Mouse (Mus musculus) neural tube, embryonic 11.5 days (tissue): ENCODE results near the gene Eml4. TPM values are rescaled to one million over a fixed set of nuclear protein-coding genes. Genes with fewer than 3 reads are reported as not detected.
A peak's percentile ranks its signal among the peaks of the same experiment; 100 is the strongest.

Experiments used
- ATAC-seq: fragments of 200-750 bp; cut with Nextera tagmentation; 2 replicates; pipeline ENCODE4 v1.8.0; 2017; ENCODE audit warnings: moderate number of reproducible peaks, mild to moderate bottlenecking, moderate TSS enrichment, moderate library complexity; ENCODE audit not compliant: insufficient read depth, low FRiP score, low TSS enrichment
- DNase-seq: peaks from one replicate; pipeline ENCODE4 v3.0.0-alpha.2; 2015; ENCODE audit warnings: low spot score
- H3K27ac ChIP-seq: fragments of 300-500 bp; sonication (generic); 2 replicates; pipeline ENCODE4 v1.5.1; 2014; ENCODE audit warnings: low read depth, mild to moderate bottlenecking, low read length
- H3K27me3 ChIP-seq: fragments of 300-500 bp; sonication (generic); 2 replicates; pipeline ENCODE4 v1.6.1; 2014; ENCODE audit warnings: mild to moderate bottlenecking, low read length, mixed read lengths; ENCODE audit not compliant: control insufficient read depth, insufficient read depth
- H3K36me3 ChIP-seq: fragments of 300-500 bp; sonication (generic); 2 replicates; pipeline ENCODE4 v1.6.1; 2014; ENCODE audit warnings: mild to moderate bottlenecking, low read length, moderate library complexity, mixed read lengths; ENCODE audit not compliant: control insufficient read depth, insufficient read depth
- H3K4me1 ChIP-seq: fragments of 300-500 bp; sonication (generic); 2 replicates; pipeline ENCODE4 v1.6.1; 2014; ENCODE audit warnings: low read length, mixed read lengths; ENCODE audit not compliant: control insufficient read depth, insufficient read depth
- H3K4me2 ChIP-seq: fragments of 300-500 bp; sonication (generic); 2 replicates; pipeline ENCODE4 v1.6.1; 2014; ENCODE audit warnings: low read depth, mild to moderate bottlenecking, moderate library complexity
- H3K4me3 ChIP-seq: fragments of 300-500 bp; sonication (generic); 2 replicates; pipeline ENCODE4 v1.5.1; 2014; ENCODE audit warnings: low read depth, low read length
- H3K9ac ChIP-seq: fragments of 300-500 bp; sonication (generic); 2 replicates; pipeline ENCODE4 v1.6.1; 2014; ENCODE audit warnings: mild to moderate bottlenecking, low read length
- H3K9me3 ChIP-seq: fragments of 300-500 bp; sonication (generic); 2 replicates; pipeline ENCODE4 v1.6.1; 2016; ENCODE audit warnings: low read length; ENCODE audit not compliant: control insufficient read depth
- WGBS: fragments of 180-500 bp; shearing (Covaris S2); extraction: QIAGEN DNeasy Blood & Tissue Kit; methylation state at CpG from one replicate; pipeline ENCODE4 v1.1.7; 2014; 5-methylcytosine and 5-hydroxymethylcytosine counted together
- polyA plus RNA-seq: library from polyadenylated mRNA; unstranded; fragments of >200 nt; fragmentation: Nextera tagmentation; extraction: Ambion mirVana; gene quantifications from 2 replicates; pipeline ENCODE4 v1.2.1, GENCODE M21; 2014

Eml4 gene
- polyA plus RNA-seq, 1 experiment from 2014 or later: 59.8 TPM

DNA sequence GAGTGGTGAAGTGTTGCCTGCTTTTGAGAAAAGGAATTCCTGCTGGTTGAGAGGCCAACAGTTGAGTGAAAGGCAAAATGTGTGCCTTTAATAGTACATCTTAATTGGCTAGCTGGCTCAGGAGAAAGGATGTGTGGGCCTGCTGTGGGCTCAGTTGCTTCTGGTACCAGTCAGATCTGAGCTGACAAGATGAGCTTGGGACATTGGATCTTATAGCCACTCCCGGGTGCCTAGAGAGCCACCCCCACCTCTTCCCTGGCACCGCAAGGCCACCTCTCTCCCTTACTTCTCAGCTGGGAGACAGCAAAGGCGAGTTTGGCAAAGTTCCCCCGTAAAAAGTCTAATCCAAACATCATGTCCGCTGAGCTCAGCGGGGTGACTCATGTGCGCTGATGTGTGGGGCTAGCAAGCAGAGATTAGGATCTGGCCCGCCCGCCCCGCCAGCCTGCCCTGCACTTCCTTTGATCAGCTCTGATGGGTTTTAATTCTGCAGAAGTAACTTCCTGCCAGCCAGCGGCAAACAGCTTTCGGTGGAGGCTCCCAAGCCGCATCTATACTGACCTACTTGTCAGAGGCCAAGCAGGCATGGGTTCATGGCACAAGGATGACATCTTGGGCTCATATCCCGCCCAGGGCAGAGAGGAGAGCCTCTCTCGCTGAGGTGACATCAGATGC, 38.4 kb upstream of the Eml4 start:
- Histone ChIP-seq H3K9ac (0 out of 2 replicates have a peak overlapping the region, but pooled peaks have one; percentile 10), H3K4me2 (peak overlapping the region; percentile 29; the same call in 1 of the 2 replicates), H3K27ac (no peak overlapping the region)

DNA sequence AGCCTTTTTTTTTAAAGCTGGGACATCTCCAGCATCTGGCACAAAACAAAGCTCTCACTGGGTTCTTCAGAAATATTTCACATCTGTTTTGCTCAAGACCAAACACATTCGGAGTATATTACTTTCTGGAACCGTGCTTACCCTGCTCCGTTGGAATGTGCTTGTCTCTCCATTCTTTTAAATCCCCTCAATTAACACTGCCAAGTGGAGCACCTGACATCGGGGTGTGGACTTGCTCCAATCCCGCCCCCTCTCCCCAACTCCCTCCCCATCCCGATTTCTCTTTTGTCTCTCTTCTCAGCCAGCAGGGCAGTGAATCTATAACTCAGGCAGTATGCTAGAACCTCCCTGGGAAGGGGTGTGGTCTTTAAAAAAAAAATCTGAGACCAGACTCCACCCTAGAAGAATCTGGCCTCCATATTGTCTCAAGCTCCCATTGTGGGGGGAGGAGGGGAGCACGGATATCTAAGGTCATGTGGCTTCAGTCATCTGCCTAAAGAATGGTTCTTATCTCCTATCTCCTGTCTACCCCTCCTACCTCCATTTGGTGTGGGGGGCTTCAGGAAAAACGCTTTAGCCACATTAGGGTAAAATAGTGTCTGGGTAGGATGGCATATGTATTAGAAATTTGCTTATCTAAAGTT, 37.6 kb upstream of the Eml4 start:
- no peak overlapping the region for H3K9ac ChIP-seq
- ATAC-seq (no peak), DNase-seq (no peak)
- 52% methylated on average over 8 of the region's 8 CpGs for WGBS
- no peak overlapping the region for H3K4me3 ChIP-seq
- H3K36me3 ChIP-seq: no peaks in the 10 kb centered on the region
- no peak overlapping the region for H3K4me2 ChIP-seq
- H3K9me3 ChIP-seq: no peaks in the 10 kb centered on the region
- no peaks in the 10 kb centered on the region for H3K4me1 ChIP-seq
- H3K27ac ChIP-seq: no peak overlapping the region
- no peaks in the 10 kb centered on the region for H3K27me3 ChIP-seq

More for the DNA sequence above, 38.4 kb upstream of the Eml4 start:
- 14% methylated on average over 15 of the region's 15 CpGs for WGBS
- Histone ChIP-seq H3K36me3 (no peaks in the 10 kb centered on the region), H3K27me3 (no peaks in the 10 kb centered on the region), H3K4me3 (no peak overlapping the region), H3K9me3 (no peaks in the 10 kb centered on the region), H3K4me1 (no peaks in the 10 kb centered on the region)
- peak; percentile 36 for DNase-seq
- no peak for ATAC-seq

DNA sequence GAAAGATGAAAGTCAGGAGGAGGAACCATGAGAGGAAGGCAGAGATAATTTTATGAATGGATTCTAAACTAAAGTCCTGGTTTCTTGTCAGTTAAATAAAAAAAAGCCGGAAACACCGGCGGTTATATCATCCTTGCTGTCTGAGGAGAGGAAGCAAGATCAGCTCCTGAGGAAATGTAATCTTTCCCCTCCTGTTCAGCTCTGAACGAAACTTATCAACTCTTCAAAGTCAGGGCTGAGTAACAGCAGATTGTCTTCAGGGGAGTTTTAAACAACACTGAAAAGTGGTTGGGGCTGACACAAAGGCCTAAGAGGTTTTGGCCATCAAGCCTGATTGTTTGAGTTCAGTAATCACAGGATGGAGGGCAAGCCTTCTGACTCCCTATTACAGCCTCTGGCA, 35.3 kb upstream of the Eml4 start:
- H3K9ac ChIP-seq: no peak overlapping the region
- no peaks in the 10 kb centered on the region for H3K27me3 ChIP-seq
- H3K4me3 ChIP-seq: no peak overlapping the region
- no peaks in the 10 kb centered on the region for H3K9me3 ChIP-seq
- H3K36me3 ChIP-seq: no peaks in the 10 kb centered on the region
- H3K4me1 ChIP-seq: no peaks in the 10 kb centered on the region
- H3K4me2 ChIP-seq: no peak overlapping the region
- DNase-seq (no peak), ATAC-seq (no peak)
- WGBS: 76% methylated on average over 4 of the region's 4 CpGs
- no peak overlapping the region for H3K27ac ChIP-seq

DNA sequence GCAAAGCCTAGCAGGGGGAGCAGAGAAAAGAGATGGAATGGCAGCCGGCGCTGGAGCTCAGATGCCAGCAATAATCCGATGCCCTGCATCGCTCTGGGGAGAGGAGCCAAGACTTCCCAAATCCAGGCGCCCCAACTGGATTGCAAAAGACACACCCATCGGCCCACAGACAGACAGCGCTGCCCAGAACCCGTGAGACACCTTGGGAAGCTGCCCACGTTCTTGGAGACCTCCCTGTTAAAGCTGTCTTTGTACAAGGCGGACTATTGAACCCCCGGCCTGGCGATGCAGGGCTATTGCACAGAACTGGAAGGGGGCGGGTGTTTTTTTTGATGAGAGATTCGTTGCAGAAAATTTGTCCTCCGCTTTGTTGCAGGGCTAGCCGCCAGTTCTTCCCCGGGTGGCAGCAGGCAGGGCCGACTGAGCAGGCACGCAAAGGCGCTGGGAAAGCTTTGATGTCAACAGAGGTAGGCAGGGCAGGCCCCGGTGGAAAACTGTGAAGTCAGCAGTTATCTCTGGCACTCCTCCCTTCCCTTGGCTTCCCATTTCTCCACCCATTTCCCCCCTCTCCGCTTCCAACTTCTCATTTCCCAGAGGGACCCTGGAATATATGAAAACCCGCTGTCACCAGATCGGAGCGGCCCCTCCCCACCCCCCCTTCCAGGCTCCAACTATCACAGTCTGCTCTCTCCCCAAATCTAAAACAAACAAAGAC, 28.0 kb upstream of the Eml4 start:
- ATAC-seq (0 out of 2 replicates have a peak, but pooled peaks have one; percentile 13), DNase-seq (peak; percentile 48)
- Histone ChIP-seq H3K27me3 (no peaks in the 10 kb centered on the region), H3K4me1 (peaks cover 3% of the 10 kb centered on the region; the same call in 1 of the 2 replicates), H3K4me3 (peak overlapping the region; percentile 7; the same call in 1 of the 2 replicates), H3K4me2 (peak overlapping the region; percentile 38), H3K27ac (no peak overlapping the region), H3K9ac (peak overlapping the region; percentile 47), H3K36me3 (no peaks in the 10 kb centered on the region), H3K9me3 (no peaks in the 10 kb centered on the region)
- WGBS: 13% methylated on average over 25 of the region's 25 CpGs

DNA sequence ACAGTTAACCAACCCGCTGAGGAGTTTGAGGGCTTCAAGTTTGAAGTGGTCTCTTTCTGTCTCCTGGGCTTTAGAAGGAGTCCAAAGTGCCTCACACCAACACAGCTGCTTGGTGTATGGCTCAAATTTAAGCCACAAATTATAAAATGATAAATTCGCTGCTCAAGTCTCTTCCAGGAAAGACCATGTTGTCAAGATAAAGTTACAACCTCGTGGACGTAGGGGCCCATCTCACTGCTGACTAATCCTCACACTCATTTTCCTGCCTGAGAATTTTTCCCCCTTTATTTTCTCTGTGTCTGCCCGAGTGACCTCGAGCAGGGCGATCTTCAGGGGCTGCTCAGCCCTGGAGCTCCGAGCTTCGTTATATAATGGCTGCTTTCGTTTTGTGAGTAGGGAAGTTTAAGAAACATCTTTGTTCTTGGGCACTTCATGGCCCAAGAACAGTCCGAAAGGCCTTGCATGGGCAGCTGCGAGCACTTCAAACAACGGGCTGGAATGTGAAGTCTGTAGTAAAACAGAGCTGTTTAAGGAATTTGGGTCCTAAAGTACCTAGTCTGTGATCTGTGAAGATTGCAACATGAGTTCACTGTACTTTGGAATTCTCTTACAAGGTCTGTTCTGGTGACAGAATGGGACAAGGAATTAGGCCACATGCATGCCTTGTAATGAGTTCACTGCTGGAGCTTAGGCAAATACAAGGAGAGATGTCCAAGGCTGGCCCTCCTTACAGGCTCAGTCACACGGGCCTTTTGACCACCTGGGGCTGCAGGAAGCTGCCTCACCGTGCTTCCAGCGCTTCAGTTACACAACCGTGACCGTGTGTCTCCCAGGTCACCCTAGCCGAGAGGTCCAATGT, 27.1 kb upstream of the Eml4 start:
- H3K4me2 ChIP-seq: no peak overlapping the region
- peaks cover 3% of the 10 kb centered on the region; the same call in 1 of the 2 replicates for H3K4me1 ChIP-seq
- no peak overlapping the region for H3K4me3 ChIP-seq
- H3K9ac ChIP-seq: no peak overlapping the region
- no peak overlapping the region for H3K27ac ChIP-seq
- ATAC-seq (no peak), DNase-seq (no peak)
- H3K27me3 ChIP-seq: no peaks in the 10 kb centered on the region
- no peaks in the 10 kb centered on the region for H3K36me3 ChIP-seq
- 51% methylated on average over 19 of the region's 19 CpGs for WGBS
- no peaks in the 10 kb centered on the region for H3K9me3 ChIP-seq

DNA sequence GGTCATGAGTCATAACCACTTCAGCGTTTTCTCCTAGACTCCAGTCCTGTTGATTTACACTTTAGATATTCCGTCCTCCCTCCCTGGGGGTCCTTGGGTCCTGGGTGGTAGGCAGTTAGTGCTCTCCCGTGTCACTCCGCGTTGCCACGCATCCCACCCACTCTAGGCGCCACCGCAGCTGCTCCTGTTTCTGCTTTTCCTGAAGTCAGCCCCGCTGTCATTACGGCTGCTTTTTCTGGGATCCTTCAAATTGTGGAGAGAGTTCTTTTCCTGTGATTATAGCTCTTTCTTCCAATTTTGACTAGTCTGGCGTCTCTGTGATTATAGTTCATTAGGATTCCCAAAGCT, 26.5 kb upstream of the Eml4 start:
- Histone ChIP-seq H3K9ac (no peak overlapping the region), H3K4me3 (no peak overlapping the region), H3K4me1 (peaks cover 3% of the 10 kb centered on the region; the same call in 1 of the 2 replicates), H3K9me3 (no peaks in the 10 kb centered on the region), H3K4me2 (no peak overlapping the region), H3K27me3 (no peaks in the 10 kb centered on the region), H3K36me3 (no peaks in the 10 kb centered on the region), H3K27ac (no peak overlapping the region)
- 82% methylated on average over 11 of the region's 11 CpGs for WGBS
- ATAC-seq (no peak), DNase-seq (no peak)

DNA sequence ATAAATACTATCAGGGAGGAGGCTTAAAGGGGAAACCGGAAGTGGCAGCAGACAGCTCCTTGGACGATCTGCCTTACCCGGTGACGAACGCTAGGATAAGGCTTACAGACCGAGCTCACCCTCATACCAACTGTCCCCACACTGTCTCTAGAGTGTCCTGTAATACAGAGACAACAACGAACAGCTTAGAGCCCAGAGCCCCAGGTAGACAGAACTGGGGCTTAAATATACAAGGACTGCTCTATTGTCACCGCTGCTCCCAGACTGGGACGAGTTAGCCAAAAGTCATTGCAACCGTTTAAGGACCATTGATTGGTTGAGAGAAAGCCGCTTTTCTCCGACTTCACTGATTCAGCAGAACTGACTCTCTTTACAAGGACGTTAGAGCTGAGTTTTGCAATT, 15.5 kb upstream of the Eml4 start:
- DNase-seq (no peak), ATAC-seq (no peak)
- Histone ChIP-seq H3K9me3 (no peaks in the 10 kb centered on the region), H3K27me3 (no peaks in the 10 kb centered on the region), H3K4me1 (no peaks in the 10 kb centered on the region), H3K4me3 (no peak overlapping the region), H3K4me2 (no peak overlapping the region), H3K36me3 (no peaks in the 10 kb centered on the region), H3K9ac (no peak overlapping the region), H3K27ac (no peak overlapping the region)
- WGBS: 55% methylated on average over 13 of the region's 13 CpGs

DNA sequence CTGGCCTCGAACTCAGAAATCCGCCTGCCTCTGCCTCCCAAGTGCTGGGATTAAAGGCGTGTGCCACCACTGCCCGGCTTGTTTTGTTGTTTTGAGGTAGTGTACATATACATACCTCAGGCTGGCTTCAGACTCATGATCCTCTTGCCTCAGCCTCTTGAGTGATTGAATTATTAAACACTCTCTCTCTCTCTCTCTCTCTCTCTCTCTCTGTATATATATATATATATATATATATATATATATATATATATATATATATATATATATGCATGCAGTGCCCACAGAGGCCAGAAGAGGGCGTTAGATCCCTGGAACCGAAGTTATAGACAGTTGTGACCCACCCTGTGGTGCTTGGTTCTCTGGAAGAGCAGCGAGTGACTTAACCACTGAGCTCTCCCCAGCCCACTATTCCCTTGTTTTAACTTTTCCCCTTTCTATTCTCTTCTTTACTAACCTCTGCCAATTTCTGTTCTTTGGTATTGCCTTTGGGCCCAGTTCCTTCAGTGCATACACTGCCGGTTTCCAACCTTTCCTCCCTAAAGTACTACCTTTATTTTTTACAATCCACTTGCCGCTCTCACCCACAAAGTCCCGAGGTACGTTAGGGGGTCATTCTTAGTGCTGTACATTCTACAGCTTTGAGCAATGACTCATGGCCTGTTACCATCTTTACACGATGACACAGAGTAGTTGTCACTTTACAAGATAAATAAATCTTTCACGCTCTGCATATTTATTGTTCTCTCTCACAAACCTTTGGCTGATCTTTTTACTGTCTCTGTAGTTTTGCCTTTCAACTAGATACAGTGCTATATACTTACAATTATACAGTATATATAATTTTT, 13.5 kb upstream of the Eml4 start:
- H3K9ac ChIP-seq: no peak overlapping the region
- H3K4me2 ChIP-seq: no peak overlapping the region
- no peaks in the 10 kb centered on the region for H3K27me3 ChIP-seq
- H3K4me3 ChIP-seq: no peak overlapping the region
- 77% methylated on average over 13 of the region's 13 CpGs for WGBS
- H3K4me1 ChIP-seq: no peaks in the 10 kb centered on the region
- no peaks in the 10 kb centered on the region for H3K9me3 ChIP-seq
- DNase-seq (no peak), ATAC-seq (no peak)
- no peaks in the 10 kb centered on the region for H3K36me3 ChIP-seq
- H3K27ac ChIP-seq: no peak overlapping the region
